Mouse (Mus musculus) CH12.LX (cell line): ENCODE measurements at regions not wholly inside any gene's neighbourhood (a gene's known extent, or its start where the extent isn't known, plus 50 kb on each side); places are given as distances from the start of the nearest gene placed in this dataset.

Source experiments
- CTCF ChIP-seq, 2 experiments: IDR thresholded peaks in 1 of 2; conservative IDR thresholded peaks in 1 of 2; 2 replicates each; pipeline ENCODE4 v1.5.1; 2011 to 2012; ENCODE audit warnings: low read depth in 2 of 2, low read length in 2 of 2, improper control_type of control experiment in 1 of 2, inconsistent platforms in 1 of 2, mild to moderate bottlenecking in 1 of 2, moderate library complexity in 1 of 2
- MAX ChIP-seq: IDR thresholded peaks from 2 replicates; pipeline ENCODE4 v1.6.1; 2011; ENCODE audit warnings: low read length, improper control_type of control experiment
- MAZ ChIP-seq: IDR thresholded peaks from 2 replicates; pipeline ENCODE4 v1.6.1; 2012; ENCODE audit warnings: low read depth, mild to moderate bottlenecking, inconsistent platforms, low read length, improper control_type of control experiment, moderate library complexity
- SMC3 ChIP-seq: IDR thresholded peaks from 2 replicates; pipeline ENCODE4 v1.6.1; 2011; ENCODE audit warnings: low read depth, low read length, improper control_type of control experiment

- no peak for TF ChIP-seq SMC3
- no peak for TF ChIP-seq MAZ
- no peak for TF ChIP-seq MAX
- TF ChIP-seq CTCF (conservative IDR thresholded peaks at IDR 0.05 in 1 of 2, IDR thresholded peaks at IDR 0.05 in 1 of 2; ENCODE audit: low read depth in 2 of 2, low read length in 2 of 2), result no peak
Measured at GRCm38 (mm10) chr7:40736971-40737468, 161.1 kb upstream of the Vstm2b start.
